9 mouse cellular contexts compared by ENCODE assay signal in the genomic region with DNA sequence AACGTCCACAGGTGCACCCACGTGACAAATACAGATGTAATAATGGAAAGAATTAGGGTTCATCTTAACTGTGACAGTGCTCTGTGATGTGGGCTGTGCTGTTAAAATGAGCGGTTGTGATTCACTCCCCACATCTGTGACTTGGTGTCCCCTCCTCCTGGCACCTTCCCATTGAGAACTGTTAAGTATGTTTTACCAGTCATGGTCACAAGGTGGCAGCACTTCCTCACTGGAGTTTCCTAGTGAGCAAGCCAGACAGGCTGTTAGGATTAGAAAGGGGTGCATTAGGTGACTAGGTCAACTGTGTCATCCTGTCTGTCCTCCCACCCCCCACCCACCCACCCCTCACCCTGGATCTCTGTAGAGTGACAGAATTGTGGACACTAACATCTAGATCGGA. TPM values are rescaled to one million over a fixed set of nuclear protein-coding genes. Genes with fewer than 3 reads are reported as not detected.
DNase-seq lines count a peak whose midpoint lies in the region; ATAC-seq lines count a peak whose summit lies in the region.
"Had no signal": no experiment of that assay in that cellular context is flagged by ENCODE, and none has a peak within 500 bp of the region (broad histone marks: within the 10 kb centered on the region; RNA-seq: fewer than 3 reads in every experiment).

No protein-coding gene starts in this region.

- H3K27me3 ChIP-seq in forebrain, embryonic 12.5 days, result peaks cover 9% of the 10 kb centered on the region
- no peaks in the 10 kb centered on the region for H3K27me3 ChIP-seq in hindbrain, embryonic 16.5 days (replicated peaks; ENCODE audit: control insufficient read depth, insufficient read depth, low read length)

- no peak overlapping the region for H3K4me2 ChIP-seq in forebrain, embryonic 12.5 days
- no peak overlapping the region for H3K4me2 ChIP-seq in hindbrain, embryonic 16.5 days (ENCODE audit: low read length)

- H3K4me3 ChIP-seq in forebrain, embryonic 12.5 days (replicated peaks), result no peak overlapping the region
- H3K4me3 ChIP-seq in hindbrain, embryonic 16.5 days (ENCODE audit: low read length), result no peak overlapping the region
- H3K4me3 ChIP-seq: megakaryocyte, embryonic 14.5 days had no signal

- peak; percentile 44; the same call in 1 of the 2 replicates for ATAC-seq in forebrain, embryonic 12.5 days (ENCODE audit: low FRiP score)
- peak; percentile 75 for ATAC-seq in hindbrain, embryonic 16.5 days
- ATAC-seq in megakaryocyte progenitor cell, adult 5-6 weeks (replicated peaks; ENCODE audit: poor library complexity), result peak; percentile 94

- DNase-seq in MEL-GATA-1-ER (ENCODE audit: extremely low read depth, low read depth), result peak; percentile 31
- peak; percentile 41 for DNase-seq in c-Kit-negative CD71-positive TER-119-positive erythroid progenitor cells, embryonic 14.5 days (ENCODE audit: low read depth, low spot score)
- DNase-seq in left cerebral cortex, adult 11 months (ENCODE audit: low spot score), result peak; percentile 73
- DNase-seq in right cerebral cortex, postnatal 36 days (ENCODE audit: low spot score in 2 of 2), result peak; percentile 54 to 60
- peak; percentile 65 for DNase-seq in yolk sac, embryonic 10.5 days (ENCODE audit: low spot score)

- no peaks in the 10 kb centered on the region for H3K36me3 ChIP-seq in forebrain, embryonic 12.5 days (replicated peaks)
- H3K36me3 ChIP-seq in hindbrain, embryonic 16.5 days (ENCODE audit: control insufficient read depth, insufficient read depth, low read length), result no peaks in the 10 kb centered on the region

- no peaks in the 10 kb centered on the region for H3K4me1 ChIP-seq in forebrain, embryonic 12.5 days
- no peaks in the 10 kb centered on the region for H3K4me1 ChIP-seq in hindbrain, embryonic 16.5 days (ENCODE audit: control insufficient read depth, insufficient read depth, low read depth, low read length)

- H3K27ac ChIP-seq in forebrain, embryonic 12.5 days, result no peak overlapping the region
- no peak overlapping the region for H3K27ac ChIP-seq in hindbrain, embryonic 16.5 days (ENCODE audit: low read depth, low read length)

- no peaks in the 10 kb centered on the region for H3K9me3 ChIP-seq in forebrain, embryonic 12.5 days
- H3K9me3 ChIP-seq in hindbrain, embryonic 16.5 days (ENCODE audit: control insufficient read depth, low read length), result no peaks in the 10 kb centered on the region
- H3K9me3 ChIP-seq: megakaryocyte, embryonic 14.5 days had no signal

- no peak overlapping the region for H3K9ac ChIP-seq in forebrain, embryonic 12.5 days
- no peak overlapping the region for H3K9ac ChIP-seq in hindbrain, embryonic 16.5 days (ENCODE audit: low read depth, low read length)

- WGBS in forebrain, embryonic 12.5 days, result 39% methylated on average over 4 of the region's 4 CpGs
- 36% methylated on average over 4 of the region's 4 CpGs for WGBS in hindbrain, embryonic 16.5 days

RNA-seq across cellular contexts. Expression of a gene that starts 11.7 kb away (rescaled TPM):
- 0.27 and 0.52 TPM in 2 replicates for polyA plus RNA-seq in forebrain, embryonic 12.5 days (2016; fragmentation: Nextera tagmentation; extraction: Ambion mirVana)
- polyA plus RNA-seq in hindbrain, embryonic 16.5 days (2015; fragmentation: Nextera tagmentation; extraction: Ambion mirVana), result 0.65 and 1.1 TPM in 2 replicates
- not detected in 2 replicates for total RNA-seq in megakaryocyte progenitor cell, adult 5-6 weeks (2015)
- not detected in 2 replicates for total RNA-seq in megakaryocyte progenitor cell, adult 5-6 weeks (2017)

RNA-seq across cellular contexts. Expression of a gene that starts 25.9 kb away (rescaled TPM):
- 7.6 and 8.8 TPM in 2 replicates for polyA plus RNA-seq in forebrain, embryonic 12.5 days (2016; fragmentation: Nextera tagmentation; extraction: Ambion mirVana)
- polyA plus RNA-seq in hindbrain, embryonic 16.5 days (2015; fragmentation: Nextera tagmentation; extraction: Ambion mirVana), result 12.4 TPM in 2 replicates
- 8.3 and 9.8 TPM in 2 replicates for total RNA-seq in megakaryocyte progenitor cell, adult 5-6 weeks (2015)
- total RNA-seq in megakaryocyte progenitor cell, adult 5-6 weeks (2017), result 7.2 and 7.4 TPM in 2 replicates

RNA-seq across cellular contexts. Expression of a gene that starts 53.0 kb away (rescaled TPM):
- 0.23 and 0.51 TPM in 2 replicates for polyA plus RNA-seq in forebrain, embryonic 12.5 days (2016; fragmentation: Nextera tagmentation; extraction: Ambion mirVana)
- 0.59 and 1.6 TPM in 2 replicates for polyA plus RNA-seq in hindbrain, embryonic 16.5 days (2015; fragmentation: Nextera tagmentation; extraction: Ambion mirVana)
- total RNA-seq in megakaryocyte progenitor cell, adult 5-6 weeks (2015), result 62.9 and 87.1 TPM in 2 replicates
- 21.0 and 23.6 TPM in 2 replicates for total RNA-seq in megakaryocyte progenitor cell, adult 5-6 weeks (2017)

RNA-seq across cellular contexts. Expression of a gene that starts 54.9 kb away (rescaled TPM):
- polyA plus RNA-seq in forebrain, embryonic 12.5 days (2016; fragmentation: Nextera tagmentation; extraction: Ambion mirVana), result not detected in 2 replicates
- polyA plus RNA-seq in hindbrain, embryonic 16.5 days (2015; fragmentation: Nextera tagmentation; extraction: Ambion mirVana), result 0.54 and 0.90 TPM in 2 replicates
- total RNA-seq in megakaryocyte progenitor cell, adult 5-6 weeks (2015), result not detected in 2 replicates
- not detected in 2 replicates for total RNA-seq in megakaryocyte progenitor cell, adult 5-6 weeks (2017)

Comparison
In these comparisons a context has a peak if more than half of its experiments do, and no peak if none do; other contexts are left out.
1. ATAC-seq: peak in every context shown above with its lines; median percentile 94 in megakaryocyte progenitor cell, adult 5-6 weeks; 75 in hindbrain, embryonic 16.5 days; 44 in forebrain, embryonic 12.5 days.